Mouse (Mus musculus) megakaryocyte, embryonic 14.5 days (primary cell): ENCODE measurements around the gene Ddx39. TPM values are rescaled to one million over a fixed set of nuclear protein-coding genes. Genes with fewer than 3 reads are reported as not detected.
A peak's percentile ranks its signal among the peaks of the same experiment; 100 is the strongest.

Source experiments
- H3K27me3 ChIP-seq: replicated peaks from 2 replicates; pipeline ENCODE3; 2012; ENCODE audit warnings: inconsistent platforms
- H3K36me3 ChIP-seq: replicated peaks from 2 replicates; pipeline ENCODE3; 2012; ENCODE audit warnings: low read length, inconsistent platforms, mixed read lengths
- H3K4me1 ChIP-seq: 2 replicates; pipeline ENCODE4 v1.6.1; 2012; ENCODE audit warnings: inconsistent platforms
- H3K4me3 ChIP-seq: replicated peaks from 2 replicates; pipeline ENCODE3; 2012; ENCODE audit warnings: moderate library complexity, mild to moderate bottlenecking, inconsistent platforms
- H3K9me3 ChIP-seq: 2 replicates; pipeline ENCODE4 v1.6.1; 2012; ENCODE audit warnings: inconsistent platforms
- FLI1 ChIP-seq: IDR thresholded peaks from 2 replicates; pipeline ENCODE4 v1.6.1; 2012; ENCODE audit warnings: low read length, inconsistent platforms, mixed read lengths
- GATA1 ChIP-seq: IDR thresholded peaks from 3 replicates; pipeline ENCODE4 v1.6.1; 2012; ENCODE audit warnings: mixed read lengths, low read length, inconsistent platforms, borderline replicate concordance
- polyA plus RNA-seq: library from polyadenylated mRNA; stranded (reverse); fragments of >175 nt; gene quantifications from 2 replicates; pipeline ENCODE4 v1.2.3, GENCODE M21; 2012; ENCODE audit warnings: low replicate concordance; ENCODE audit not compliant: insufficient read depth

Ddx39 gene
- polyA plus RNA-seq, 1 experiment: 18.1 TPM

DNA sequence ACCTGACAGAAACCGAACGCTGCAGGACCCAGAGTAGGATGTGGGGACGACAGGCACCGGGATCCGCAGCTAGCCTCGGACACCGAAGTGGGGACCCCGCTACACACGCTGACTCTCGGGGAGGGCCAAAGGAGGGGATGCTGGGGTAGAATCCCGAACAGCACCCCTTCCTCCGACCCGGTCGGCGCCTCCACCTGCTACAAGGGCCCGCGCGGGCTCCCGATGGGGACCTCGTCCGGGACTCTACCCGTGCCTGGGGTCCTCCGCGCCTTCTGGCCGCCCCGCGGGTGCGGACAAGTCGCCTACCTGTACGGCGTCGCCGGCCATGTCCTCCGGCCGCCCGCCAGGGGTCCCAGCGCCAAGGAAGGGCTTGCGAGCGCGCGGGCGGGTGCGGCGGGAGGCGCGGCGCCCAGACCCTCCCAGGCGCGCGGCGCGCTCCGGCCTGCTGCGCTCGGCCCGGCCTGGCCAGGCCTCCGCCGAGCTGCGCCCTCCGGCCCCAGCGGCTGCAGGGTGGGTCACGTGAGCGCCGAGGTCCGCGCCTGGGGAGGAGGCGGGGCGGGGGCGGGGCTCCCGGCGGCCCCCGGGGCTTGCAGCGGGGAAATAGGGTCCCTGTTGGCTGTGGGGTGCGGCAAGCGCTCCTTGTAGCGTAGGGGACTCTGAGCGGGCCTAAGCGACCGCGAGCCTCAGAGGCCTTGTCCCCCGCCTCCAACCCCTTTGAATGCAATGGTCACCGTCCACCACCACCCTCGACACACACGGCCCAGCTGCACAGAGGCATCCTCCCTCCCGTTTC, 16.1 kb upstream of the Ddx39 start, which contains the start of gene Pkn1:
TSS of gene Pkn1 (minus strand) at position 519 of the 793 bp plus-strand sequence.
- Histone ChIP-seq H3K4me3 (peak within 1 kb of the TSS; percentile 97), H3K27me3 (no peaks in the 10 kb centered on the region), H3K4me1 (peaks cover 65% of the 10 kb centered on the region), H3K36me3 (peaks cover 5% of the 10 kb centered on the region), H3K9me3 (peaks cover 3% of the 10 kb centered on the region; the same call in 1 of the 2 replicates)
- no peak for TF ChIP-seq FLI1
- no peak for TF ChIP-seq GATA1

DNA sequence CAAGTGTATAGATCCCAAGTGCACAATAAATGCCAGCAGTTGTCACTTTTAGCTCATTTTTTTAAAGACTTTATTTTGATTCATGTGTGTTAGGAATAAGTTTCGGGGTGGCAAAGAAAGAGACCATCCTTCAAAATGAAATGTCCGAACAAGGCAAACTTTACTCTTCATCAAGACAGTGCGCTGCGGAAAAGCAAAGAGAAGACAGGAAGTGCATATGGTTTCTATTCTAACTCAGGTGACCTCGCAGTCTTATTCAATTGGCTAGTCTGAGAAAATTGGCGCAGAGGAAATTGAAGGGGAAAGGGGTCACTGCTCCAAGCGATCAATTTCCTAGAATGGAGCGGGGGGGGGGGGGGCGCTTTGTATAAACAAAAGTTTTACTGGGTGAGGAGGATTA, 15.4 kb upstream of the Ddx39 start:
- Histone ChIP-seq H3K27me3 (no peaks in the 10 kb centered on the region), H3K4me3 (peak overlapping the region; percentile 97), H3K36me3 (peaks cover 5% of the 10 kb centered on the region), H3K4me1 (peaks cover 58% of the 10 kb centered on the region), H3K9me3 (peaks cover 3% of the 10 kb centered on the region; the same call in 1 of the 2 replicates)
- TF ChIP-seq GATA1 (no peak), FLI1 (no peak)

DNA sequence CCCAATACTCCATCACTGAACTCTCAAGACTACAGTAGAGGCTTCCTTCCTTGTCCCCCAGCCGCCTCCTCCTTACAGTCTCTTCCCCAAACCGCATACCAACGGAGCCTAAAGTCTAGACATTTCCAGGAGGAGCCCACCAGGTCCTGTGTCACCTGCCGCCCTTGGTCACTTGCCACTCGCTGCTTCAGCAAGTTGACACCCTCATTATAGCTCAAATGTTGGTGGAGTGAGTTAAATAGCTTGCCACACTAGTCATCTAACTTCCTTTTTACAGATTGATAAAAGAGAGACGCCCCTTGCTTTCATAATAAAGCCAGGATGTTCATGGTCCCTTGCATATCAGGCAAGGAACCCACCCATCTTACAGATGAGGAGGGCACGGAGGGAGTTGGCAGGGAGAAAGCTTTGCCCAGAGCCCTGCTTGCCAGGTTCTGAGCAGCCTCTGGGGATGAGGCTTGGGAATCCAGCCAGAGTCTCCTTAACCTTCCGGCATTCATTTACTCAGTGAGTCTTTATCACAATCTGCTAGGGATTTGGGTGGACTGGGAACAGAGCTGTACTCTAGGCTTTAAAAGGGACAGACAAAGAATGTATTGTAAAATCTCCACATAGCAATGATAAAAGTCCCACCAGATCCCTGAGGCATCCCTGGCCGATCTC, 14.4 kb upstream of the Ddx39 start:
- Histone ChIP-seq H3K27me3 (no peaks in the 10 kb centered on the region), H3K9me3 (peaks cover 3% of the 10 kb centered on the region; the same call in 1 of the 2 replicates), H3K4me3 (peak overlapping the region; percentile 38), H3K36me3 (peaks cover 5% of the 10 kb centered on the region), H3K4me1 (peaks cover 48% of the 10 kb centered on the region)
- TF ChIP-seq GATA1: no peak
- no peak for TF ChIP-seq FLI1

DNA sequence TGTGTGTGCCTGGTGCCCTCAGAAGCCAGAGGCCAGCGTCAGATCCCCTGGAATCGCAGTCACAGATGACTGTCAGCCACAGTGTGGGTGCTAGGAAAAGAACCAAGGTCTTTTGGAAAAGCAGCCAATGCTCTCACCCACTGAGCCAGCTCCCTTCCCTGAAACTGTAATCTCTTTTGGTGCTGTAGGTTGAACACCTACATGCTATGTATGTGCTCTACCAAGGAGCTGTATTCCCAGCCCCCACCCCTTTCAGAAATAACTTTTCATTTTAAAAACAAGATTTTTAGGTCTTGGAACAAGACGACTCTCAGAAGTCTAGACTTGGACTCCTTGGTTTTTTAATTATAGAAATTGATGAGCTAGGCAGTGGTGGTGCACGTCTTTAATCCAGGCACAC, 11.6 kb upstream of the Ddx39 start:
- TF ChIP-seq GATA1 (no peak), FLI1 (no peak)
- peaks cover 3% of the 10 kb centered on the region; the same call in 1 of the 2 replicates for H3K9me3 ChIP-seq
- H3K36me3 ChIP-seq: no peaks in the 10 kb centered on the region
- H3K4me3 ChIP-seq: no peak overlapping the region
- H3K4me1 ChIP-seq: peaks cover 27% of the 10 kb centered on the region
- no peaks in the 10 kb centered on the region for H3K27me3 ChIP-seq

DNA sequence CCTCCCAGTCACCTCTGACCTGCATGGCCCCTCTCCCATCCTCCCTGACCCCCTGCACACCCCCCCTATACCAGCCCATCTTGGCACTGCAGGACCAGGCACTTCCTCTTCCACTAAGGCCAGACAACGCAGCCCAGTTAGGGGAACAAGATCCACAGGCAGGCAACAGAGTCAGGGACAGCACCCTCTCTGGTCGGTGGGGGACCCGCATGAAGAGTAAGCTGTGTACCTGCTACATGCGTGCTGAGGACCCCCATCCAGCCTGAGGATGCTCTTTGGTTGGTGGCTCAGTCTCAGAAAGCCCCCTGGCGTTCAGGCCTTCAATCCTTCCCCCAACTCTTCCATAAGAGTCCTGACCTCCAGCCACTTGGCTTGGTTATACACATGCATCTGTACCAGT, 8.6 kb upstream of the Ddx39 start:
- no peaks in the 10 kb centered on the region for H3K27me3 ChIP-seq
- peaks cover 7% of the 10 kb centered on the region for H3K4me1 ChIP-seq
- no peaks in the 10 kb centered on the region for H3K36me3 ChIP-seq
- TF ChIP-seq FLI1: no peak
- TF ChIP-seq GATA1: no peak
- H3K9me3 ChIP-seq: peaks cover 3% of the 10 kb centered on the region; the same call in 1 of the 2 replicates
- H3K4me3 ChIP-seq: no peak overlapping the region

DNA sequence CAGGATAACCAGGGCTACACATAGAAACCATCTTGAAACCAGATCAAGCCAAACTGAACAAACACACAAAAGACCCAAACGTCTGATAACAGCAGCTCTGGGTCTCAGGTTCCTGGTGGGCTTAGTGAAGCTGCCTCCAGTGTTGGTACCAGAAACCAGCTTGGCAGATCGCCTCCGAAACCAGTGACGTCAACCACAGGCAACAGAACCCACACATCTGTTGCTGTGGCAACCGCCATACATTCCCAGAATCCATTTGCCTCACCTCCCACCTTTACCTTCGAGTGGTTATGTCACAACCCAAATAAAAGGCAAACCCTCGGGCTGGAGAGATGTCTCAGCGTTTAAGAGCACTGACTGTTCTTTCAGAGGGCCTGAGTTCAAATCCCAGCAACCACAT, 7.4 kb upstream of the Ddx39 start:
- Histone ChIP-seq H3K27me3 (no peaks in the 10 kb centered on the region), H3K9me3 (no peaks in the 10 kb centered on the region), H3K4me3 (no peak overlapping the region), H3K4me1 (peaks cover 12% of the 10 kb centered on the region), H3K36me3 (no peaks in the 10 kb centered on the region)
- TF ChIP-seq GATA1: no peak
- no peak for TF ChIP-seq FLI1

DNA sequence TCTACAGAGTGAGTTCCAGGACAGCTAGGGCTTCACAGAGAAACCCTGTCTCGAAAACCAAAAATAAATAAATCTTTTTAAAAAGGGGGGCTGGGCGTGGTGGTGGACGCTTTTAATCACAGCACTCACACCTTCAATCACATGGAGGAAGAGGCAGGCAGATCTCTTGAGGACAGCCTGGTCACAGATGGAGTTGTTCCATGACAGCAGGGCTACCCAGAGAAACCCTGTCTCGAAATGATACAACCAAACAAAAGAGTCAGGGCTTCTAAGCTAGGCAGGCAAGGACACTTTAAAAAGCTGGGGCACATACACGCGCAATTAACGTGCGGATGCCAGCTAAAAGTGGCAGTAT, 324 bp upstream of the Ddx39 start:
- H3K4me1 ChIP-seq: peaks cover 52% of the 10 kb centered on the region
- no peaks in the 10 kb centered on the region for H3K27me3 ChIP-seq
- H3K36me3 ChIP-seq: peaks cover 17% of the 10 kb centered on the region
- no peaks in the 10 kb centered on the region for H3K9me3 ChIP-seq
- H3K4me3 ChIP-seq: peak overlapping the region; percentile 98
- TF ChIP-seq GATA1: no peak
- TF ChIP-seq FLI1: no peak

DNA sequence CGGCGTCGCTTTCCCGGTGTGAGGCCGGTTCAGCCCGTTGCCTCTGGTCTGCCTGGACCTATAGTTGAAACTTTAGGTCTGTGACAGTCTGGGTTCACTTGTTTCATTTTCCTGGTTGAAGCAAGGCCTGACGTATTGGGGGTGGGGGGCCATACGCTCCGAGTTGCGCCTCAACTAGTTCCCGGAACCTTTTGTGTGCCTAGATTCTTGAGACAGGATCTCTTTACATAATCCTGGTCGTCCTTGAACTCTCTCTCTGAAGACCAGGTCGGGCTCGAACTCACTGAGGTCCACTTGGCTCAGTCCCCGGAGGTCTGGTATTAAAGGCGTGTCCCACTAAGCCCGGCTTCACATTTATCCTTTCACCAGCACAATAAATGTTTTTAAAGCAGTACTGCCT, 794 bp downstream of the Ddx39 start:
- peaks cover 57% of the 10 kb centered on the region for H3K4me1 ChIP-seq
- peak overlapping the region; percentile 98 for H3K4me3 ChIP-seq
- peaks cover 28% of the 10 kb centered on the region for H3K36me3 ChIP-seq
- H3K9me3 ChIP-seq: no peaks in the 10 kb centered on the region
- TF ChIP-seq GATA1 (no peak), FLI1 (no peak)
- H3K27me3 ChIP-seq: no peaks in the 10 kb centered on the region

DNA sequence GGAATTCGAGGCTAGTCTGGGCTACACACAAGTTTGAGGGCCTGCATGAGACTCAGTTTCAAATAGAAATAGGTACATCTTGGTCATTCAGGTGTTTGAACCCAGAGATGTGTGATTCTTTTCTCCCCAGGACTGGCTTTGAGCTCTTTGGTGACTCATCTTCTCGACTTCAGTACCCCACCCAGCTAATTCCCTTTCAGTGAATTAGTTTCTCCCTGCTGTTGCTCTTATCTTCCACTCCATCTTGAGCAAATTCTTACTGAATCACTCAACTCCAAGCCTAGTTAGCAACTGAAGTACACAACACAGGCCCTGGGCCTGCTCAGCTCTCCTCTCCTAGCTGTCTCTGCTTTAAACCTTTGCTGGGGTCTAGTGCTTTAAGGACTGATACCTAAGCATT, 1.6 kb downstream of the Ddx39 start:
- peaks cover 36% of the 10 kb centered on the region for H3K36me3 ChIP-seq

DNA sequence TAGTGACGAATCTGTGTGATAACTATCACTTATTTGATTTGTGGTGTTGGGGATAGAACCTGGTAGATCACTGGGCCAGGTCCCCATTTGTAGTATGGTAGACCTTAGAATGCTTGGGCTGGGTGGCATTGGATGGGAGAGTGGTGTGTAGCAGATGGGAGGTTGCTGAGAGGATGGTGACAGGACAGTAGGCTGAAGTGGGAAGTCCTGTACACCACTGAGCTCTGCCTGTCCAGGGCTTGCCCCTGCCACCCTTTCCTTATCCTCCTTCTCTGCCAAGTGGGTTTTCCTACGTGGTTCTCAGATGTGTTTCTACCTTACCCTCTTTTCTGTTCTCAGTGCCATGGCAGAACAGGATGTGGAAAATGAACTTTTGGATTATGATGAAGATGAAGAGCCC, 4.1 kb downstream of the Ddx39 start:
- peaks cover 61% of the 10 kb centered on the region for H3K36me3 ChIP-seq
- no peak overlapping the region for H3K4me3 ChIP-seq
- no peak for TF ChIP-seq FLI1
- TF ChIP-seq GATA1: no peak
- no peaks in the 10 kb centered on the region for H3K27me3 ChIP-seq
- peaks cover 59% of the 10 kb centered on the region for H3K4me1 ChIP-seq
- H3K9me3 ChIP-seq: no peaks in the 10 kb centered on the region

More for the DNA sequence above, 1.6 kb downstream of the Ddx39 start:
- Histone ChIP-seq H3K4me3 (peak overlapping the region; percentile 98), H3K27me3 (no peaks in the 10 kb centered on the region), H3K9me3 (no peaks in the 10 kb centered on the region), H3K4me1 (peaks cover 60% of the 10 kb centered on the region)
- TF ChIP-seq FLI1: no peak
- no peak for TF ChIP-seq GATA1
